Mouse (Mus musculus) midbrain, embryonic 13.5 days (tissue): ENCODE data around the gene Mapre1. TPM values are rescaled to one million over a fixed set of nuclear protein-coding genes. Genes with fewer than 3 reads are reported as not detected.
"Not testable (repeated sequence)": the region's sequence is repeated elsewhere in the genome, so short reads cannot be mapped to it uniquely, and the experiment has no call there.

Experiments
- ATAC-seq: fragments of 200-750 bp; cut with Nextera tagmentation; 2 replicates; pipeline ENCODE4 v1.8.0; 2017; ENCODE audit warnings: mild to moderate bottlenecking, moderate TSS enrichment, moderate library complexity
- H3K27ac ChIP-seq: fragments of 300-500 bp; sonication (generic); 2 replicates; pipeline ENCODE4 v1.5.1; 2015; ENCODE audit warnings: inconsistent platforms, mild to moderate bottlenecking, moderate library complexity
- H3K27me3 ChIP-seq: fragments of 300-500 bp; sonication (generic); 2 replicates; pipeline ENCODE4 v1.6.1; 2015; ENCODE audit warnings: mild to moderate bottlenecking, inconsistent platforms
- H3K36me3 ChIP-seq: fragments of 300-500 bp; sonication (generic); 2 replicates; pipeline ENCODE4 v1.6.1; 2015; ENCODE audit warnings: mild to moderate bottlenecking, inconsistent platforms
- H3K4me1 ChIP-seq: fragments of 300-500 bp; sonication (generic); replicated peaks from 2 replicates; pipeline ENCODE4 v1.6.1; 2015; ENCODE audit warnings: inconsistent platforms
- H3K4me2 ChIP-seq: fragments of 300-500 bp; sonication (generic); replicated peaks from 2 replicates; pipeline ENCODE4 v1.6.1; 2015; ENCODE audit warnings: moderate library complexity, mild to moderate bottlenecking, inconsistent platforms
- H3K4me3 ChIP-seq: fragments of 300-500 bp; sonication (generic); replicated peaks from 2 replicates; pipeline ENCODE4 v1.5.1; 2015; ENCODE audit warnings: mild to moderate bottlenecking, inconsistent platforms
- H3K9ac ChIP-seq: fragments of 300-500 bp; sonication (generic); replicated peaks from 2 replicates; pipeline ENCODE4 v1.6.1; 2015; ENCODE audit warnings: mild to moderate bottlenecking, inconsistent platforms
- H3K9me3 ChIP-seq: fragments of 300-500 bp; sonication (generic); 2 replicates; pipeline ENCODE4 v1.6.1; 2016; ENCODE audit warnings: mild to moderate bottlenecking, inconsistent platforms
- WGBS: fragments of 180-500 bp; shearing (Covaris S2); methylation state at CpG from one replicate; pipeline ENCODE4 v1.1.7; 2015; 5-methylcytosine and 5-hydroxymethylcytosine counted together
- polyA plus RNA-seq: library from polyadenylated mRNA; unstranded; fragments of >200 nt; fragmentation: Nextera tagmentation; extraction: Ambion mirVana; gene quantifications from 2 replicates; pipeline ENCODE4 v1.2.1, GENCODE M21; 2015

Mapre1 gene
- polyA plus RNA-seq, result 374 and 420 TPM in 2 replicates

DNA sequence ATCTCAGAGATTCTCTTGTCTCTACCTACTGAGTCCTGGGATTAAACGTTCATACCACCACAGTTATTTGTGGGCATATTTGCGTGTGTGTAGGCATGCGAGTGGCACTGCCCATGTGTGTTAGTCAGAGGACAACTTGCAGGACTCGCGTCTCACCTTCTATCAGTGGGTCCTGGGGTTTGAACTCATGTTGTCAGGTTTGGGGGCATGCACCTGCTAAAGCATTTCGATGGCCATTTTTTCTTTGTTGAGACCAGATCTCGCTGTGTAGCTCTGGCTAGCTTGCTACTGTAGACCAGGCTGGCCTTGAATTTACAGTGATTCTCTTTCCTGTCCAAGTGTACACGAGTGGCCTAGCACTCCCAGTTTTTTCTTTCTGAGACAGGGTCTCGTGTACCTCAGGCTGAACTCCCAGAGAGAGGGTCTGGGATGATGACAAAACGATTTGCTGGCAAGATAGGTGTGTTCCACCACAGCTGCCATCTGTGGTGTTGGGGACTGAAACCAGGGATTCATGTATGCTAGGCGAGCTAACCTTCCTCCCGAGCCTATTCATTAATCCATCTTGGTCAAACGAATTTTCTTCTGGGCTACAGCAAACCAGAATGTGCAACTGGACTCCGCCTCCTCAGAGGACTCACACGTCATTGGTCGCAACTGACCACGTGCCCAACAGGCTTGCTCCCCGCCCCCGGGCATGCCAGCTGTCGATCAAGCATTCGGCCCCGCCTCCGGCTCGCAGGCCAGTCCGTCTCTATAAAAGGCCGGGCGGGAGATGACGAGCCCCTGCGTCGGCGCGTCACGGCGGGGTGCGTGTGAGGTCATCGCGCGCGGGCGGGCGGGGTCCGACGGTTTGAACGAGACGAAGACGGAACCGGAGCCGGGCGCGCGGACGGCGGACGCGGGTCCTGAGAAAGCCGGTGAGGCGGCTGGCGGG is at the start of gene Mapre1:
TSS of gene Mapre1 (plus strand) at position 775 of the 937 bp plus-strand sequence.
- ATAC-seq, result peak; percentile 95
- H3K4me2 ChIP-seq, result peak within 1 kb of the TSS; percentile 70

DNA sequence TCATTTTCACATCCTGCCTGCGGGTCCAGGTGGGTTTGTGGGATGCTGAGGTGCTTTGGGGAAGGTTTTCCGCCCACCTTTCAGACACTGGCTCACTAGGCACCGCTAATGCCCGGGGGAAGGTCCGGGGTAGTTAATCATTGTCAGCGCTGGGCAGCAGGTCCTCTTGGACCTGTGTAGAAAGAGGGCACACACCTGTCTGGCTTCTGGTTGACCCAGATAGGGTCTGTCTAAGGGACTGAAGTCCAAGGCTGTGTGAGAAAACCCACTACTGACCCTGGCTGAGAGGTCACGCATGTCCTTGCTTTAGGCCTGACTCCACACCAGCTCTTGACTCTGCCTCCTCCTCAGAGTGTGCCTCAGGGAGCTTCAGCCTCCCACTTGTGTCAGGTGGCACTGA is 47.7 kb upstream of the Mapre1 start:
- H3K4me2 ChIP-seq, ATAC-seq, H3K27me3 ChIP-seq, H3K4me1 ChIP-seq, H3K9ac ChIP-seq, H3K36me3 ChIP-seq, H3K27ac ChIP-seq, H3K9me3 ChIP-seq, H3K4me3 ChIP-seq: not testable (repeated sequence)
- WGBS, result 82% methylated on average over 5 of the region's 7 CpGs

More for the DNA sequence above, at the start of gene Mapre1:
- peak within 1 kb of the TSS; percentile 73 for H3K4me3 ChIP-seq
- no peaks in the 10 kb centered on the region for H3K9me3 ChIP-seq
- no peaks in the 10 kb centered on the region for H3K27me3 ChIP-seq
- WGBS, result 10% methylated on average over 57 of the region's 58 CpGs
- peak within 1 kb of the TSS; percentile 81 for H3K9ac ChIP-seq
- peak within 1 kb of the TSS; percentile 96 for H3K27ac ChIP-seq
- no peaks in the 10 kb centered on the region for H3K36me3 ChIP-seq
- peaks cover 38% of the 10 kb centered on the region for H3K4me1 ChIP-seq

DNA sequence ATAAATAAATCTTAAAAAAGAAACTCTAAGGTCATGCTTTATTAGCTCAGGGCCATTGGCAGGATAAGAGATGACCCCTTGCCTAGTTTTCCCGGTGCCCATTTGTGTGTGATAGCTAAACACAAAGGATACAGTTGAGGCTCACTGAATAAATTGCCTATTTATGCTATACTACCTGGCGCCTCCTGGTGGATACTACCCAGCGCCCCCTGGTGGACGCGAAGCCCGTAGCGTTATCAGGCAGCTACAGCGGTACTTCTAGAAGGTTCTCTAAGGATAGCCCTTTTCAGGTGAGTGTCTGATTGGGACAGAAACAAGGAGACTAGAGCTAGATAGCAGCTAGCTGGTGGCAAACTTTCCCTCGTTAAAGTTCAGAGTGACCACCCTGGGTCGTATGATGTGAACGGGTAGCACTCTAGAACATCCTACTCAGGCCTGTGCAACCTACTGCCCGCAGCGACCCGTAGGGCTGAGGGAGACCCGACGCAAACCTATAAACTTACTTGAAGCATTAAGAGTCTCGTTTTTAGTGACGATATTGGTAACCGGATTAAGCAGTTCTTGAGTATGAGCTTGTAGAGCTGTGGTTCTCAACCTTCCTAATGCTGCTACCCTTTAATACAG is 46.5 kb upstream of the Mapre1 start:
- 66% methylated on average over 19 of the region's 19 CpGs for whole genome bisulfite sequencing
- ATAC-seq, result no peak
- Histone ChIP-seq H3K36me3 (no peaks in the 10 kb centered on the region), H3K27ac (no peak overlapping the region), H3K4me3 (no peak overlapping the region), H3K27me3 (no peaks in the 10 kb centered on the region), H3K9ac (no peak overlapping the region), H3K4me2 (no peak overlapping the region), H3K9me3 (no peaks in the 10 kb centered on the region), H3K4me1 (no peaks in the 10 kb centered on the region)

DNA sequence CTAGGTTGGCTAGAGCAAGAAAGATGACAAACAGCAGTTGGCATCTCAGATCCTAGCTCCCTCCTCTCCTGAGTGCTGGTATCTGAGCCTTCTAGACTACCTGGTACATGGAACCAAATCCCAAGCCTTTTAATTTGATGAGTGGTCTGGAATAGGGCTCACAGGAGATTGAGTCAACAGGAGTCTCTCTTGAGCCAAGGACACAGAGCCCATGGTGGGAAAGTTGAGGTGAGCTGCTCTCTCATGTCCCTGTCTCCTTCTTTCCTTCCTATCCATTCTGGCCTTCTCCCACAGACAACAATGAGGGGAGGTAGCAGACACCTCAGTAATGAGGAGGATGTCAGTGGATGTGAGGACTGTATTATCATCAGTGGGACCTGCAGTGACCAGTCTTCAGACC is 44.7 kb upstream of the Mapre1 start, which contains the start of gene Dnmt3c:
TSS of gene Dnmt3c (plus strand) at position 301 of the 400 bp plus-strand sequence.
- Histone ChIP-seq H3K27ac (no peak within 1 kb of the TSS), H3K27me3 (no peaks in the 10 kb centered on the region), H3K9me3 (no peaks in the 10 kb centered on the region), H3K36me3 (no peaks in the 10 kb centered on the region), H3K4me2 (no peak within 1 kb of the TSS), H3K4me1 (no peaks in the 10 kb centered on the region), H3K9ac (no peak within 1 kb of the TSS), H3K4me3 (no peak within 1 kb of the TSS)
- ATAC-seq, result no peak

DNA sequence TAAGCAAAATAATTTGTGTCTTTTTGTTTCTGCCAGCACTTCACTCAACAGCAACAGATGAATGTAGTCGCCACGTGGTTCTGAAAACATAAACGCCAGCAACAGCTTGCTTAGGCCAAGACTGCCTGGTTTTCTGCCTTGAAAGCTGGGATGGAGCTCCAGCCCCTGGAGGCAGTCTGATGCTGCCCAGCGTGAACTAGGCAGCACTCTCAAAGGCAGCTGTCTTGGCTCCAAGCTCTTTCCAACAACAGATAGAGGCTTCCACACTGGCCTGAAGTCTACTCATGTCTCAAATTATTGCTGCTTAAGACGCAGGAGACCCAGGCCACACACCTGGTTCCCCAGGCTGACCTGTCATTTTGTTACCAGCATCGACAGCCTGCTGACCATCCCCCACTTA is 37.7 kb upstream of the Mapre1 start:
- no peak overlapping the region for H3K27ac ChIP-seq
- H3K36me3 ChIP-seq, result no peaks in the 10 kb centered on the region
- no peak overlapping the region for H3K4me2 ChIP-seq
- ATAC-seq, result no peak
- H3K9me3 ChIP-seq, result no peaks in the 10 kb centered on the region
- no peaks in the 10 kb centered on the region for H3K4me1 ChIP-seq
- no peak overlapping the region for H3K4me3 ChIP-seq
- H3K9ac ChIP-seq, result no peak overlapping the region
- H3K27me3 ChIP-seq, result no peaks in the 10 kb centered on the region
- 44% methylated on average over 6 of the region's 6 CpGs for WGBS

DNA sequence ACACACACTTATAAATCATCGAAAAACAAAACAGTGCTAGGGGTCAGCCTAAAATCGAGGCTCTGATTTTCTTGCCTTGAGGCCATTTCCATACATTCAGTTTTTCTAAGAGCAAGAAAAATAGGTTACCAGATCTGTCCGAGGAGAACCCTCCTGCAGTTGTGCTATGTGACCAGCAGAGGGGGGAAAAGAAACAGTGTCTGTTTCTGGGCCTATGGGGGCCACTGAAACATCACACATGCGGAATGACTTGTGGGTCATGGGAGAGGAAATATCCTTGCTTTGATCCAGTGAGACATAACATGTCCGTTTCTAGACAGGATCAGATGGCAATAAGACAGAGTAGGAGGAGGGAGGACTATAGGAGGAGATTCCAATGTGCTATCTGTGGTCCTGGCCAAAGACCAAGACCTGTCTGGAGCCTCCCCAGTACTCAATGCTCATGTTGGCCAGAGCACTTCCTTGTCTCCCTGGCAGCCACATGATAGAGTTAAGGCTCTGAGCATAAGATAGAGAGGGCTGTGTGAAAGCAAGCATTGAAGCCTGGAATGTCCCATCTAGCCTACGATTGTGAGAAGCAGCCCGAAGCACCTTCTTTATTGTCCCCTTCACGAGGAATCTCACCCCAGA is 30.3 kb upstream of the Mapre1 start:
- H3K27ac ChIP-seq, result no peak overlapping the region
- H3K9me3 ChIP-seq, result no peaks in the 10 kb centered on the region
- peaks cover 10% of the 10 kb centered on the region for H3K4me1 ChIP-seq
- no peak overlapping the region for H3K9ac ChIP-seq
- no peak overlapping the region for H3K4me3 ChIP-seq
- H3K4me2 ChIP-seq, result no peak overlapping the region
- no peak for ATAC-seq
- no peaks in the 10 kb centered on the region for H3K27me3 ChIP-seq
- WGBS, result 57% methylated on average over 8 of the region's 8 CpGs
- no peaks in the 10 kb centered on the region for H3K36me3 ChIP-seq

DNA sequence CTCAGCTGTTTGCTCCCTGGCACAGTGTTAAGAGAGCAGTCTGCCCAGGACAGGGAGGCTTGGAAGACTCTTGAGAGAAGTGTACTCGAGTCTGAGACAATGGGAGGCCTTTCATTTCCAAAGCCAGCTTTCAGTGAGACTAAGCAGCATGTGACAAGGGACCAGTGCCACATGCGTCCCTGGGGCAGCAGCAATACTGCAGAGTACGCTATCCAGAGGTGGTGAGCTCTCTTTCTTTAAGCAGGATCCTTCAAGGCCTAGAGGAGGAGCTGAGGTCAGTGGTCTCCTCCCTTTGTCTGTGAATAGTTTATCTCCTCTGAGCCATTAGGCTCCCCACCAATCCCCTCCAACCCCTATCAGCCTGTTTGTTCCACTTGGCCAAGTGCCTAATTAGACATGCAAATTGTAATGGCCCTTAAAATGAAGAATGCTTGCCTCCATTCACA is 28.4 kb upstream of the Mapre1 start:
- ATAC-seq, result peak; percentile 84
- H3K9ac ChIP-seq, result no peak overlapping the region
- H3K36me3 ChIP-seq, result no peaks in the 10 kb centered on the region
- WGBS, result 11% methylated on average over 3 of the region's 3 CpGs
- H3K27ac ChIP-seq, result peak overlapping the region; percentile 75
- no peaks in the 10 kb centered on the region for H3K27me3 ChIP-seq
- no peak overlapping the region for H3K4me3 ChIP-seq
- H3K4me2 ChIP-seq, result no peak overlapping the region
- peaks cover 10% of the 10 kb centered on the region for H3K4me1 ChIP-seq
- H3K9me3 ChIP-seq, result no peaks in the 10 kb centered on the region

DNA sequence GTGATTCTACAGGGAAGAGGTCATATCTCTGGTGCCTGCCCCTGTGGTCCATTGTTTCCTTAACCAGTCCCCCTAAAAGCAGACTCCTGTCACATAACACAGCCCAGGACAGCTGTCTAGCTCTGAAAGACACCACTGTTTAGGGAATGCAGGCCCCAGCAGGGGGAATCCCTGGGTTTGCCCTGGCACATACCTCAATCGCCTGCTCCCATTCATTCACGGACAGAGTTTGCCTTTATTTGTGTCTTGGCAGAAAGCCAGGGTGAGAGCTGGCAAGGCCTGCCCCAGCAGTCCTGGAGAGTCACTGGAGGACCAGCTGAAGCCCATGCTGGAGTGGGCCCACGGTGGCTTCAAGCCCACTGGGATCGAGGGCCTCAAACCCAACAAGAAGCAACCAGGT is 27.8 kb upstream of the Mapre1 start:
- ATAC-seq, result peak; percentile 85
- H3K4me1 ChIP-seq, result peaks cover 10% of the 10 kb centered on the region
- WGBS, result 31% methylated on average over 4 of the region's 4 CpGs
- no peak overlapping the region for H3K9ac ChIP-seq
- no peak overlapping the region for H3K4me3 ChIP-seq
- no peaks in the 10 kb centered on the region for H3K27me3 ChIP-seq
- H3K36me3 ChIP-seq, result no peaks in the 10 kb centered on the region
- peak overlapping the region; percentile 75 for H3K27ac ChIP-seq
- H3K9me3 ChIP-seq, result no peaks in the 10 kb centered on the region
- no peak overlapping the region for H3K4me2 ChIP-seq

DNA sequence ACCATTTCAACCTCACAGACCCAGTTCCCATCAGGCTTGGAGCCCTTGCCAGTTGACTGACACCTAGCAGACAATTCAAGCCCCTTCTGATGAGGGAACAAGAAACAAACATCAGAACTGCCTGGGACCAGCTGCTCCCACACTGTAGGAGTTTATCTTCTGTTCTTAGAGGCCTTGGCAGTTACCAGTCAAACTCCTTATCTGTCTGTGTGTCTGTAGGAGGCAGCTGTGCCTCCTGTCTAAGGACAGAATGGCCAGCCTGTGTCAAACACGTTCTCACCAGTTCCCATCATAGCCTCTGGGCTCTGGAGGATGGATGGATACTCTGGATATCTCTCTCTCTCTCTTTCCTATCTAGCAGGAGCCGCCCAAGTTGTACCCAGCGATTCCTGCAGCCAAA is 23.2 kb upstream of the Mapre1 start:
- not testable (repeated sequence) for H3K4me2 ChIP-seq, H3K36me3 ChIP-seq, H3K27ac ChIP-seq, H3K4me1 ChIP-seq, H3K27me3 ChIP-seq, H3K9ac ChIP-seq, ATAC-seq, H3K9me3 ChIP-seq, H3K4me3 ChIP-seq
- 72% methylated on average over 3 of the region's 3 CpGs for WGBS

DNA sequence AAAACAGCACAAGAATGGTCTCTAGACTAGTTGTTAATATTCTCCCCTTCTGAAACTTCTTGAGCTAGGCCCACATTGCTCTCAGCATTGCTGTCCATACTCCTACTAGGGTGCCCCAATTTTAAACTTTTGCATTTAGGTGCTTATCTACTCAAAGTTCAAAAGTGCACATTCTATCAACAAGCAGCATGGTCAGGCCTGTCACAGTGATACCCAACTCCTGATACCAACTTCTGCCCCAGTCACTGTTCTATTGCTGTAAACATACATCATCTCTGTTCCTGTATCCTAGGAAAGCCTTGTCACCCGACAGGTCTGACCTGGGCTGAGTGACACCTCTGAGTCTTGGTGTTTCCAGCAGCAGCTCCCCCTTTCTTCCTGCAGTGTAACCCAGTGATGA is 18.0 kb upstream of the Mapre1 start:
- 77% methylated on average over 1 of the region's 1 CpGs for WGBS
- ATAC-seq, result no peak
- Histone ChIP-seq H3K27me3 (no peaks in the 10 kb centered on the region), H3K9me3 (no peaks in the 10 kb centered on the region), H3K27ac (no peak overlapping the region), H3K4me2 (no peak overlapping the region), H3K9ac (no peak overlapping the region), H3K36me3 (no peaks in the 10 kb centered on the region), H3K4me1 (no peaks in the 10 kb centered on the region), H3K4me3 (no peak overlapping the region)

DNA sequence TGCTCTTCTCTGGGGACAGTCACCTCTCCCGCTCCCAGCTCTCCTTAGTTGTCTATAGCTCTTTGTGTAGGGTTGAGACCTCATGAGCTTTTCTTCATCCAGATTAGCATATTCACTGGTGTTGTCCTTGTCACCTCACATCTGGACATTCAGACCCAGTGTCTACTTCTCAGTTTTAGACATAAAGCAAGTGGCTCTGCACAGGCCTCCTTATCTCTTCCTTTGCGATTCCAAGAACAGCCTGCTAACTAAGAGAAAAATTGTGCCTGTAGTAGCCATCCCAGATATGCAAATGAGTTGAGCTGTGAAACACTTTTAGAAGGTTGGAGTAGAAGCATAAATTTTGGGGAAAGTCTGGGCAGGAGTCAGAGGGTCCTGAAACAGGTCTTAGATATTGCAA is 16.6 kb upstream of the Mapre1 start:
- no peaks in the 10 kb centered on the region for H3K27me3 ChIP-seq
- H3K9ac ChIP-seq, result no peak overlapping the region
- no peak overlapping the region for H3K4me2 ChIP-seq
- no peaks in the 10 kb centered on the region for H3K9me3 ChIP-seq
- no peak overlapping the region for H3K27ac ChIP-seq
- no peak overlapping the region for H3K4me3 ChIP-seq
- H3K4me1 ChIP-seq, result no peaks in the 10 kb centered on the region
- H3K36me3 ChIP-seq, result no peaks in the 10 kb centered on the region
- ATAC-seq, result no peak
- 89% methylated on average over 2 of the region's 2 CpGs for WGBS

DNA sequence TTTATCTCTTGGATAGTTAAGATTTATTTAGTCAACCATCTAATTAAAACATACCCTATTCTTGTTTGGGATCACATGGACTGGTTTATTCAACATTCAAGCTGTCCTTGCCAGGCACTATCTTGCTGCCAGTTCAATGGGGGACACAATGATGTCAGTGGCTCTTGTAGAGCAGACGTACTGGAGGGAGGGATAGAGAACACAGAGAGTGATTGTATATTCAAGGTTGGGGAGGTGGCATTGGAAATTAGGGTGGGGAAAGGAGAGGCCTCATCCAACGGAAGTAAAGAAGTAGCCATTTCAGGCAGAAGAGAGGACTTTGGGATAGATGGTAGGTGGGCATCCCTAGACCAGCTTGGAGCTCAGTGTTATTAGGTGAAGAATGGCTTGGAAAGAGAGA is 16.2 kb upstream of the Mapre1 start:
- H3K9me3 ChIP-seq, result no peaks in the 10 kb centered on the region

More for the DNA sequence above, 16.2 kb upstream of the Mapre1 start:
- no peak for ATAC-seq
- Histone ChIP-seq H3K9ac (no peak overlapping the region), H3K4me3 (no peak overlapping the region), H3K36me3 (no peaks in the 10 kb centered on the region), H3K4me1 (no peaks in the 10 kb centered on the region), H3K4me2 (no peak overlapping the region), H3K27me3 (no peaks in the 10 kb centered on the region), H3K27ac (no peak overlapping the region)
- WGBS, result 75% methylated on average over 2 of the region's 2 CpGs
